ENCODE assay signal across 20 mouse cellular contexts in the genomic region with DNA sequence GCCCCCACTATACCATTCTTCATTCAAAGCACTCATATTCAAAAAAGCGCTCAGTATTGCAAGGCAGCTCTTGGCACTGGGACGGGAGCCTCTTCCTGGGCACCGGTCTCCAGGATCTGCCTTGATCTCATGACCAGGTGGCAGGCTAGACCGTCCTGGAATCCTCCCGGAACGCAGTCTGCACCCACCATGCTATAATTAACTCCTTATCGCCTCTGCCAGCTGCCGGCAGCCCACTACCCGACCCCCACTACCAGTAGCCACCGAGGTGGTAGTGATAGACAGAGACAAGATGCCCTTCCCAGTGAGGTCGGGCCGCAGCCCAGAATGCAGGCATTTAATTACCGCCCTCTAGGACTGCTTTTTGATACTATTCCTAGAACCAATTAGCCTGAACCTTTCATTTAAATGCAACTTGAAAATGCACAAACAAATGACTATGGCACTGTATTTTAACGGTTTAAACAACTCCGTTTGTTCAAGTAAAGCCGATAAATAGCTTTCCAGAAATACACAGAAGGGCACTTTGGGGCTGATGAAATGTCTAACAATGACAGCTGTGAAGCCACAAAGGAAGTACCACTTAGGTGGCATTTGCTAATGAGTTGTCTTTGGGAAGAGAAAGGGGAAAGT. TPM values are rescaled to one million over a fixed set of nuclear protein-coding genes. Genes with fewer than 3 reads are reported as not detected.
DNase-seq lines count a peak whose midpoint lies in the region; ATAC-seq and TF ChIP-seq lines count a peak whose summit lies in the region.
"Had no signal": no experiment of that assay in that cellular context is flagged by ENCODE, and none has a peak within 500 bp of the region (broad histone marks: within the 10 kb centered on the region; RNA-seq: fewer than 3 reads in every experiment).

No protein-coding gene starts in this region.

- TF ChIP-seq CTCF in brain, embryonic 14.5 days (IDR thresholded peaks at IDR 0.05; ENCODE audit: borderline replicate concordance, extremely low read depth, insufficient read depth, insufficient read length): no peak

- peaks cover 7% of the 10 kb centered on the region; the same call in 1 of the 2 replicates for H3K4me1 ChIP-seq in forebrain, embryonic 13.5 days
- peaks cover 8% of the 10 kb centered on the region for H3K4me1 ChIP-seq in forebrain, embryonic 10.5 days
- peaks cover 41% of the 10 kb centered on the region for H3K4me1 ChIP-seq in liver, embryonic 12.5 days
- H3K4me1 ChIP-seq: embryonic facial prominence, embryonic 12.5 days; stomach, embryonic 15.5 days had no signal

- DNase-seq in forebrain, embryonic 10.5 days (ENCODE audit: extremely low spot score, low spot score): no peak
- peak; percentile 32 for DNase-seq in left cerebral cortex, postnatal 4 days
- no peak for DNase-seq in left cerebral cortex, postnatal 25 days (ENCODE audit: low spot score in 2 of 2)
- DNase-seq in brain, embryonic 14.5 days (ENCODE audit: low read depth): peak; percentile 66
- no peak for DNase-seq in adrenal gland, adult 2 months
- no peak for DNase-seq in layer of hippocampus, adult 18-20 months (ENCODE audit: low spot score in 2 of 2)
- DNase-seq: cerebellum, adult 2 months; gastrocnemius, adult 2 months; kidney, postnatal 4 days; layer of hippocampus, postnatal 36 days; lung, postnatal 14 days; thymus, postnatal 14 days had no signal

- no peak overlapping the region for H3K4me3 ChIP-seq in forebrain, embryonic 13.5 days
- H3K4me3 ChIP-seq in forebrain, embryonic 10.5 days: no peak overlapping the region
- H3K4me3 ChIP-seq in liver, embryonic 12.5 days: no peak overlapping the region
- H3K4me3 ChIP-seq: embryonic facial prominence, embryonic 12.5 days; gastrocnemius, adult 2 months; hindbrain, embryonic 12.5 days; limb, embryonic 10.5 days; midbrain, embryonic 10.5 days; stomach, embryonic 15.5 days had no signal

- no peak overlapping the region for H3K9ac ChIP-seq in forebrain, embryonic 13.5 days
- no peak overlapping the region for H3K9ac ChIP-seq in liver, embryonic 12.5 days
- H3K9ac ChIP-seq: embryonic facial prominence, embryonic 12.5 days; hindbrain, embryonic 12.5 days; stomach, embryonic 15.5 days had no signal

- TF ChIP-seq POLR2A in brain, embryonic 14.5 days (IDR thresholded peaks at IDR 0.05; ENCODE audit: borderline replicate concordance, extremely low read depth, insufficient read depth, insufficient read length, poor library complexity, severe bottlenecking): no peak

- no peak overlapping the region for H3K27ac ChIP-seq in forebrain, embryonic 13.5 days
- no peak overlapping the region for H3K27ac ChIP-seq in forebrain, embryonic 10.5 days
- H3K27ac ChIP-seq in liver, embryonic 12.5 days: 0 out of 2 replicates have a peak overlapping the region, but pooled peaks have one; percentile 11
- H3K27ac ChIP-seq: embryonic facial prominence, embryonic 12.5 days; gastrocnemius, adult 2 months; hindbrain, embryonic 12.5 days; limb, embryonic 10.5 days; midbrain, embryonic 10.5 days; stomach, embryonic 15.5 days had no signal

- whole genome bisulfite sequencing in forebrain, embryonic 13.5 days: 43% methylated on average over 16 of the region's 16 CpGs
- 70% methylated on average over 16 of the region's 16 CpGs for WGBS in forebrain, embryonic 10.5 days
- WGBS in liver, embryonic 12.5 days (ENCODE audit: insufficient replicate concordance): 9% methylated on average over 16 of the region's 16 CpGs

- peak; percentile 77 for ATAC-seq in forebrain, embryonic 13.5 days
- ATAC-seq in liver, embryonic 12.5 days: peak; percentile 47; the same call in 1 of the 2 replicates

- H3K27me3 ChIP-seq in forebrain, embryonic 13.5 days: no peaks in the 10 kb centered on the region
- H3K27me3 ChIP-seq in forebrain, embryonic 10.5 days (ENCODE audit: poor library complexity, severe bottlenecking): 0 out of 2 replicates have a peak, but pooled peaks cover 7% of the 10 kb centered on the region
- peaks cover 14% of the 10 kb centered on the region for H3K27me3 ChIP-seq in liver, embryonic 12.5 days (replicated peaks)
- H3K27me3 ChIP-seq: CH12.LX; embryonic facial prominence, embryonic 12.5 days; hindbrain, embryonic 12.5 days; stomach, embryonic 15.5 days had no signal

- H3K4me2 ChIP-seq in forebrain, embryonic 13.5 days: no peak overlapping the region
- H3K4me2 ChIP-seq in liver, embryonic 12.5 days: peak overlapping the region; percentile 42
- H3K4me2 ChIP-seq: embryonic facial prominence, embryonic 12.5 days; hindbrain, embryonic 12.5 days; stomach, embryonic 15.5 days had no signal

- intact Hi-C loops in left cerebral cortex, postnatal 4 days (cut with DNase I): no loop called here
- intact Hi-C loops in left cerebral cortex, postnatal 25 days (cut with DNase I): loop anchor here (10.0 kb wide), 1 partner anchor 574 kb away; no protein-coding TSS in a partner anchor

- no peaks in the 10 kb centered on the region for H3K9me3 ChIP-seq in forebrain, embryonic 13.5 days (replicated peaks)
- H3K9me3 ChIP-seq in forebrain, embryonic 10.5 days: no peaks in the 10 kb centered on the region
- H3K9me3 ChIP-seq in liver, embryonic 12.5 days (replicated peaks): no peaks in the 10 kb centered on the region
- H3K9me3 ChIP-seq: embryonic facial prominence, embryonic 12.5 days; hindbrain, embryonic 12.5 days; limb, embryonic 10.5 days; midbrain, embryonic 10.5 days; stomach, embryonic 15.5 days had no signal

- H3K36me3 ChIP-seq in forebrain, embryonic 13.5 days (ENCODE audit: poor library complexity, severe bottlenecking): no peaks in the 10 kb centered on the region
- H3K36me3 ChIP-seq in forebrain, embryonic 10.5 days (replicated peaks): no peaks in the 10 kb centered on the region
- H3K36me3 ChIP-seq in liver, embryonic 12.5 days: no peaks in the 10 kb centered on the region
- H3K36me3 ChIP-seq: embryonic facial prominence, embryonic 12.5 days; hindbrain, embryonic 12.5 days; limb, embryonic 10.5 days; midbrain, embryonic 10.5 days; stomach, embryonic 15.5 days had no signal

RNA-seq across cellular contexts. Expression of gene Slc35d3, which starts 32.4 kb away (rescaled TPM):
- polyA plus RNA-seq in forebrain, embryonic 13.5 days (2015; fragmentation: Nextera tagmentation; extraction: Ambion mirVana): 0.19 and 0.50 TPM in 2 replicates
- polyA plus RNA-seq in forebrain, embryonic 10.5 days (2016; fragmentation: Nextera tagmentation; extraction: Ambion mirVana): 0.33 and 1.0 TPM in 2 replicates
- total RNA-seq in left cerebral cortex, postnatal 4 days (2021): 1 to 10 TPM; 1.3 to 1.5 TPM
- 1 to 10 TPM in 1 of 2 experiments, under 1 TPM in 1; 0.85 to 5.2 TPM for total RNA-seq in left cerebral cortex, postnatal 25 days (2021)
- polyA plus RNA-seq in brain, embryonic 14.5 days (2012; rRNA removed): 1.7 and 2.1 TPM in 2 replicates
- polyA plus RNA-seq in liver, embryonic 12.5 days (2016; fragmentation: Nextera tagmentation; extraction: Ambion mirVana): 9.9 and 10.0 TPM in 2 replicates
- total RNA-seq in adrenal gland, adult 2 months (2021): 10 to 100 TPM in 1 of 2 experiments, 1 to 10 TPM in 1; 7.9 to 14.5 TPM
- 39.9 and 40.1 TPM in 2 replicates for polyA plus RNA-seq in adrenal gland, adult 2 months (2012; rRNA removed)
- total RNA-seq in layer of hippocampus, adult 18-20 months (2021): under 1 TPM; 0.56 to 0.57 TPM
- total RNA-seq: gastrocnemius, adult 2 months had no signal

Comparison
In these comparisons a context has a peak if more than half of its experiments do, and no peak if none do; other contexts are left out.
1. DNase-seq: peak in left cerebral cortex, postnatal 4 days (single experiment) and brain, embryonic 14.5 days (single experiment); none in forebrain, embryonic 10.5 days (single experiment), left cerebral cortex, postnatal 25 days (0 of 2), adrenal gland, adult 2 months (single experiment) and layer of hippocampus, adult 18-20 months (0 of 2).